Mouse (Mus musculus) heart, postnatal 0 days (tissue): ENCODE results near the gene Chn1.

Experiments
- CTCF ChIP-seq: IDR thresholded peaks from 2 replicates; pipeline ENCODE4 v1.5.1; 2016; ENCODE audit warnings: antibody characterized with exemption, control low read depth, low read depth
- EP300 ChIP-seq: IDR thresholded peaks from 2 replicates; pipeline ENCODE4 v1.6.1; 2016; ENCODE audit warnings: antibody characterized with exemption, low read depth

- TF ChIP-seq CTCF (no peak), EP300 (no peak)
Measured at GRCm38 (mm10) chr2:73657151-73657550, 118.0 kb downstream of the Chn1 start.
